Mouse (Mus musculus) megakaryocyte, embryonic 14.5 days (primary cell): ENCODE results near the gene Zbtb40.

Experiments
- FLI1 ChIP-seq: IDR thresholded peaks from 2 replicates; pipeline ENCODE4 v1.6.1; 2012; ENCODE audit warnings: low read length, inconsistent platforms, mixed read lengths
- GATA1 ChIP-seq: IDR thresholded peaks from 3 replicates; pipeline ENCODE4 v1.6.1; 2012; ENCODE audit warnings: mixed read lengths, low read length, inconsistent platforms, borderline replicate concordance

DNA sequence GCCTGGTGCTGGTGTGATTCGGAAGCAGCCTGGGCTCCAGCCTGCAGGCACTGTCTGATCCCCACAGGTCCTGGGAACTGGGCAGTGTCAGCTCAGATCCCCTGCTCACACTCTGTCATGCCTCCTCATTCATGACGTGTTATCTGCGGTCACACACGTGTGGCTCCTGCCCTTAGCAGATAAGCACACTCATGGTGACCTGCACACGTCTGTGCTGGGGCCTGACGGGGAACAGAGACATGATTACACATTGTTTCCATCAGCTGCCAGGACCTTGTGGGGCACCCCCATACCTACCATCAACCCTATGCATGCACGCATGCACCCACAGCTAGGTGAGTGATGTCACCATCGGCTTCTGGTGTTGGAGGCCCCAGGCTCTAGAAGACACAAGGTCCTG lies 118.1 kb downstream of the Zbtb40 start:
- TF ChIP-seq GATA1 = no peak
- TF ChIP-seq FLI1 = no peak
